Mouse (Mus musculus): ENCODE data around the gene Cyp2c50. TPM values are rescaled to one million over a fixed set of nuclear protein-coding genes. Genes with fewer than 3 reads are reported as not detected.

The Cyp2c50 gene
- not detected in 2 replicates for polyA plus RNA-seq (2021; fragmentation: Nextera tagmentation)
- long read RNA-seq, experiment 1 = 0 reads
- long read RNA-seq, experiment 2 = 0 reads

GRCm38 (mm10) chr19:40089421-40089820, at the start of gene Cyp2c50:
Gene Cyp2c50 (plus strand): TSS chr19:40089688.

GRCm38 (mm10) chr19:40073701-40074100, 15.8 kb upstream of the Cyp2c50 start, which contains the start of gene Cyp2c54:
Gene Cyp2c54 (minus strand): TSS chr19:40073827.

Other genes starting within 250 kb of the Cyp2c50 start
- not detected in 2 replicates for gene Cyp2c69, start 202.9 kb upstream of the Cyp2c50 start, polyA plus RNA-seq (2021; fragmentation: Nextera tagmentation)
- not detected in 2 replicates for gene Cyp2c37, start 97.3 kb upstream of the Cyp2c50 start, polyA plus RNA-seq (2021; fragmentation: Nextera tagmentation)
- gene Cyp2c54, start 15.9 kb upstream of the Cyp2c50 start, polyA plus RNA-seq (2021; fragmentation: Nextera tagmentation) = not detected in 2 replicates
- gene Cyp2c70, start 97.6 kb downstream of the Cyp2c50 start, polyA plus RNA-seq (2021; fragmentation: Nextera tagmentation) = not detected in 2 replicates
- gene Pdlim1, start 182.2 kb downstream of the Cyp2c50 start, polyA plus RNA-seq (2021; fragmentation: Nextera tagmentation) = 14.2 and 17.0 TPM in 2 replicates

Measured in layer of hippocampus, adult 6 months (tissue).